Mouse (Mus musculus): ENCODE results near the gene Wdr78. TPM values are rescaled to one million over a fixed set of nuclear protein-coding genes. Genes with fewer than 3 reads are reported as not detected.

Gene Wdr78
- polyA plus RNA-seq, 1 experiment from 2014 or later: 2.0 TPM

Other genes with a start within 250 kb of the Wdr78 start
- 0.47 and 0.67 TPM in 2 replicates for gene Tctex1d1, start 135.9 kb downstream of the Wdr78 start, polyA plus RNA-seq (2014; fragmentation: Nextera tagmentation; extraction: Ambion mirVana)
- not detected in 2 replicates for gene Insl5, start 87.7 kb downstream of the Wdr78 start, polyA plus RNA-seq (2014; fragmentation: Nextera tagmentation; extraction: Ambion mirVana)
- gene Mier1, start 165 bp downstream of the Wdr78 start, polyA plus RNA-seq (2014; fragmentation: Nextera tagmentation; extraction: Ambion mirVana): 39.9 and 40.3 TPM in 2 replicates
- gene Slc35d1, start 100.6 kb upstream of the Wdr78 start, polyA plus RNA-seq (2014; fragmentation: Nextera tagmentation; extraction: Ambion mirVana): 9.4 and 9.7 TPM in 2 replicates
- gene 4921539E11Rik, start 176.3 kb upstream of the Wdr78 start, polyA plus RNA-seq (2014; fragmentation: Nextera tagmentation; extraction: Ambion mirVana): not detected in 2 replicates
- gene Oma1, start 199.3 kb upstream of the Wdr78 start, polyA plus RNA-seq (2014; fragmentation: Nextera tagmentation; extraction: Ambion mirVana): 18.6 and 22.7 TPM in 2 replicates